ENCODE assay signal across 10 mouse cellular contexts in the genomic region with DNA sequence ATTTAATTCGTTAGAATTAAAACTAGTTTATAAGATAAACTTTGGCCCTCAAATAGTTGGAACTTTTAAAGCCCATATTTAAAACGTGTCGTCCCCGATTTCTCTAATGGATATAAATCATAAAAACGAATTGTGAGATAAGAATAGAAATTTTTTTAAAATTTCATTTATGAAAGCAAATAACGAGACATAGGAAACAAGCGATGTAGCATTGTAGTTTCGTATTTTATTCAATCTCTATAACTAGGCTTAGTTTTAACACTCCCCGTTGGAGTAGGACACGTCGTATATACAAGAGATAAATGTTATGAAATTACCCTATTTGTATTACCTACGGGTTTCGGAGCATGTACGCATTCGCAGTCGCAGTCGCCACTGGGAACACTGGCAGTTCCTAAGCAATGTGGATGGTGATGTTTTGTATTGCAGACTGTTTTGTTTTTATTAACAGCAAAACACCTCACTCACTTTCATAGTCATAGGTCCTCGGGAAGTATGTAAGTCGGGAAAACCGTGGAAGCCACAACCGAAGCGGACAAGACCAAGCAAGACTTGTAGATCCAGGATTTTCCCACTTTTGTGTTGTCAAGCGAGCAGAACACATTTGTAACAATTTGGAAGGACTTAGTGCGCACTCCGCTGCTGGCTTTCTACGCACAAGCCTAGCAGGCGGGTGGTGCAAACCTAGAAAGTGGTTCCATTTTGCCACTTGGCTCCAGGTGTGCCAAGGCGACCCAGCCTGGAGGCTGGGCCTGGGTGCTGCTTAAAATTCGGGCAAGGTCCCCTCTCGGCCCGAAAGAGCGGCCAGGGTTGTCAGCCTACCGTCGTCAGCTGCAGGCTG. TPM values are rescaled to one million over a fixed set of nuclear protein-coding genes. Genes with fewer than 3 reads are reported as not detected.
A peak's percentile ranks its signal among the peaks of the same experiment; 100 is the strongest.
DNase-seq lines count a peak whose midpoint lies in the region; ATAC-seq and TF ChIP-seq lines count a peak whose summit lies in the region.
"Had no signal": no experiment of that assay in that cellular context is flagged by ENCODE, and none has a peak within 500 bp of the region (broad histone marks: within the 10 kb centered on the region; RNA-seq: fewer than 3 reads in every experiment).

No protein-coding gene starts in this region.

- H3K9me3 ChIP-seq in hindbrain, embryonic 15.5 days: no peaks in the 10 kb centered on the region
- no peaks in the 10 kb centered on the region for H3K9me3 ChIP-seq in midbrain, embryonic 16.5 days (replicated peaks; ENCODE audit: control insufficient read depth, low read length, poor library complexity, severe bottlenecking)

- ATAC-seq in hindbrain, embryonic 15.5 days (ENCODE audit: low FRiP score, low read depth): no peak
- ATAC-seq in midbrain, embryonic 16.5 days: no peak; the same call in 1 of the 2 replicates
- ATAC-seq in erythroblast, adult 5-6 weeks (replicated peaks; ENCODE audit: low FRiP score, poor library complexity, severe bottlenecking): no peak

- H3K4me1 ChIP-seq in kidney, adult 2 months (ENCODE audit: control insufficient read depth, insufficient read depth, low read length): peaks cover 8% of the 10 kb centered on the region; the same call in 1 of the 2 replicates
- H3K4me1 ChIP-seq in hindbrain, embryonic 15.5 days (replicated peaks): peaks cover 23% of the 10 kb centered on the region
- H3K4me1 ChIP-seq in midbrain, embryonic 16.5 days (ENCODE audit: control insufficient read depth, insufficient read depth, low read length): peaks cover 21% of the 10 kb centered on the region

- no peak overlapping the region for H3K9ac ChIP-seq in hindbrain, embryonic 15.5 days
- no peak overlapping the region for H3K9ac ChIP-seq in midbrain, embryonic 16.5 days (ENCODE audit: low read depth, low read length)

- WGBS in kidney, adult 2 months: 9% methylated on average over 34 of the region's 34 CpGs
- WGBS in hindbrain, embryonic 15.5 days: 3% methylated on average over 34 of the region's 34 CpGs
- WGBS in midbrain, embryonic 16.5 days: 2% methylated on average over 34 of the region's 34 CpGs

- TF ChIP-seq POLR2A in kidney, adult 2 months (IDR thresholded peaks at IDR 0.05; ENCODE audit: low read depth, low read length): no peak

- no peak overlapping the region for H3K4me3 ChIP-seq in kidney, adult 2 months (ENCODE audit: insufficient read depth, low read depth, low read length)
- peak overlapping the region; percentile 37 for H3K4me3 ChIP-seq in hindbrain, embryonic 15.5 days
- peak overlapping the region; percentile 40 for H3K4me3 ChIP-seq in midbrain, embryonic 16.5 days (ENCODE audit: low read depth, low read length)

- H3K27me3 ChIP-seq in kidney, adult 2 months (replicated peaks; ENCODE audit: control insufficient read depth, insufficient read depth, low read length): peaks cover 6% of the 10 kb centered on the region
- H3K27me3 ChIP-seq in hindbrain, embryonic 15.5 days: peaks cover 67% of the 10 kb centered on the region
- H3K27me3 ChIP-seq in midbrain, embryonic 16.5 days (ENCODE audit: control insufficient read depth, insufficient read depth, low read depth, low read length): peaks cover 58% of the 10 kb centered on the region

- intact Hi-C loops in left cerebral cortex, postnatal 10 days (cut with DNase I): loop anchor here (5.0 to 10.0 kb wide), 2 partner anchors 706 to 773 kb away; a partner anchor contains a TSS

- TF ChIP-seq CTCF in kidney, adult 2 months (conservative IDR thresholded peaks at IDR 0.05; ENCODE audit: insufficient read depth, insufficient read length, low read depth, low read length): no peak

- no peaks in the 10 kb centered on the region for H3K36me3 ChIP-seq in kidney, adult 2 months (ENCODE audit: control insufficient read depth, insufficient read depth, low read length)
- no peaks in the 10 kb centered on the region for H3K36me3 ChIP-seq in hindbrain, embryonic 15.5 days
- no peaks in the 10 kb centered on the region for H3K36me3 ChIP-seq in midbrain, embryonic 16.5 days (ENCODE audit: control insufficient read depth, insufficient read depth, low read length)

- DNase-seq in kidney, adult 2 months: peak; percentile 13
- no peak for DNase-seq in kidney, postnatal 10 days
- DNase-seq in embryo, embryonic 11 days: peak; percentile 51
- DNase-seq in left cerebral cortex, postnatal 10 days (ENCODE audit: extremely low spot score in 1 of 2, low spot score in 2 of 2): no peak
- no peak for DNase-seq in yolk sac, embryonic 10.5 days (ENCODE audit: low spot score)

- H3K4me2 ChIP-seq in hindbrain, embryonic 15.5 days: peak overlapping the region; percentile 67
- peak overlapping the region; percentile 62 for H3K4me2 ChIP-seq in midbrain, embryonic 16.5 days (ENCODE audit: low read length)

- H3K27ac ChIP-seq in kidney, adult 2 months (ENCODE audit: insufficient read depth, low read depth, low read length): no peak overlapping the region
- H3K27ac ChIP-seq in hindbrain, embryonic 15.5 days (replicated peaks): no peak overlapping the region
- H3K27ac ChIP-seq in midbrain, embryonic 16.5 days (ENCODE audit: low read length): no peak overlapping the region

RNA-seq across cellular contexts. Expression of a gene that starts 2.0 kb away (rescaled TPM):
- not detected in 2 replicates for polyA plus RNA-seq in kidney, adult 2 months (2012; rRNA removed)
- 0.16 and 0.27 TPM in 2 replicates for polyA plus RNA-seq in hindbrain, embryonic 15.5 days (2015; fragmentation: Nextera tagmentation; extraction: Ambion mirVana)
- 0.15 and 0.21 TPM in 2 replicates for polyA plus RNA-seq in midbrain, embryonic 16.5 days (2015; fragmentation: Nextera tagmentation; extraction: Ambion mirVana)
- not detected for total RNA-seq in left cerebral cortex, postnatal 10 days (2021)
- total RNA-seq in erythroblast, adult 5-6 weeks (2015; ENCODE audit: low replicate concordance): not detected in 2 replicates
- 0.14 TPM in 1 of 2 replicates, not detected in the other for total RNA-seq in erythroblast, adult 5-6 weeks (2017; ENCODE audit: low replicate concordance)
- total RNA-seq: MEL had no signal
- polyA plus RNA-seq: gonadal fat pad, adult 2 months had no signal

RNA-seq across cellular contexts. Expression of a gene that starts 23.5 kb away (rescaled TPM):
- polyA plus RNA-seq in kidney, adult 2 months (2012; rRNA removed): 52.1 and 89.3 TPM in 2 replicates
- 271 and 287 TPM in 2 replicates for polyA plus RNA-seq in hindbrain, embryonic 15.5 days (2015; fragmentation: Nextera tagmentation; extraction: Ambion mirVana)
- 243 and 260 TPM in 2 replicates for polyA plus RNA-seq in midbrain, embryonic 16.5 days (2015; fragmentation: Nextera tagmentation; extraction: Ambion mirVana)
- total RNA-seq in left cerebral cortex, postnatal 10 days (2021): 100 to 1,000 TPM; 226 to 239 TPM
- total RNA-seq in erythroblast, adult 5-6 weeks (2015; ENCODE audit: low replicate concordance): 45.9 and 72.7 TPM in 2 replicates
- total RNA-seq in erythroblast, adult 5-6 weeks (2017; ENCODE audit: low replicate concordance): 11.7 and 18.5 TPM in 2 replicates

RNA-seq across cellular contexts. Expression of a gene that starts 37.3 kb away (rescaled TPM):
- polyA plus RNA-seq in kidney, adult 2 months (2012; rRNA removed): 7.3 and 10.7 TPM in 2 replicates
- polyA plus RNA-seq in hindbrain, embryonic 15.5 days (2015; fragmentation: Nextera tagmentation; extraction: Ambion mirVana): 1.2 and 2.2 TPM in 2 replicates
- 0.63 and 0.83 TPM in 2 replicates for polyA plus RNA-seq in midbrain, embryonic 16.5 days (2015; fragmentation: Nextera tagmentation; extraction: Ambion mirVana)
- 1 to 10 TPM; 3.1 to 4.3 TPM for total RNA-seq in left cerebral cortex, postnatal 10 days (2021)
- 0.84 TPM in 1 of 2 replicates, not detected in the other for total RNA-seq in erythroblast, adult 5-6 weeks (2015; ENCODE audit: low replicate concordance)
- not detected in 2 replicates for total RNA-seq in erythroblast, adult 5-6 weeks (2017; ENCODE audit: low replicate concordance)
- total RNA-seq: MEL had no signal

Comparison
In these comparisons a context has a peak if more than half of its experiments do, and no peak if none do; other contexts are left out.
1. DNase-seq: peak in kidney, adult 2 months (single experiment) and embryo, embryonic 11 days (single experiment); none in kidney, postnatal 10 days (single experiment), left cerebral cortex, postnatal 10 days (0 of 2) and yolk sac, embryonic 10.5 days (single experiment).